Mouse (Mus musculus): Measurements from ENCODE around the gene Dmkn. TPM values are rescaled to one million over a fixed set of nuclear protein-coding genes. Genes with fewer than 3 reads are reported as not detected.
A peak's percentile ranks its signal among the peaks of the same experiment; 100 is the strongest.

The Dmkn gene
- total RNA-seq, 2 experiments from 2014 or later, result 2.6 to 3.6 TPM

DNA sequence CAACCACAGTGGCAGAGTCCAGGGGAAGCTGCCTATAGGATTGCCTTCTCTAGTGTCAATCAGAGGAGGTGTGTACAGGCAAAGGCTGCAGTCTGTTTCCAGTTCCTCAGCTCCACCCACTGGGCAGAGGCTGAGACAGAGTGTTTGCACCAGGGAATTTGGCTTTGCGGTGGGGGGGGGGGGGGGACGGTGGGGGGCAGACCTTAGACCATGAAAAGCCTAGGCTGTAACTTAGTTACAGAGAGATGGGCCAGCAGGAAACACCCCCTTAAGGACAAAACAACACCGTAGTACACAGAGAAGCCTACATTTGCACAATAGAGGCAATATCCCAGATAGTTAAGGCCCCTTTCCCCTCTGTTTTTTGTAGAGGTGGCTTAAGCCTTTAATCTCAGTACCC, 6.6 kb upstream of the Dmkn start:
- intact Hi-C loops (cut with DNase I), result no loop called here
- DNase-seq (ENCODE audit: low spot score in 2 of 2), result no peak

DNA sequence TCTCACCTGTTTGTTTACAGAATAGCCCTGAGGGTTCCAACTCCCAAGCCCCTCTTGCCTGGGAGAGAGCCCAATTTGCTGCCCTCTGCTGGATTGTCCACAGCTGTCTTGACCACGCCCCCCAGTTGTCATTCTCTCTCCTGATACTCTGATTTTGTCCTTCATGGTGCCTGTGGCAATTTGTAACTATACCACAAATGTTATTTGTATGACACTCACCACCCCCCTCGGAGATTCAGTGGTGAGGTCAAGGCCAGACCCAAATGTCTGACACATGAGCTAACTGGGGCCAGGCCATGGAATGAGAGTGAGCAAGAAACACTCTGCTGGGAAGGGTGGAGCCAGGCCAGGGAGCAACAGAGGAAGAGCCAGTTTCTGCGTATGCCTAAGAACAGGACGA, 4.7 kb upstream of the Dmkn start:
- no peak for DNase-seq (ENCODE audit: low spot score in 2 of 2)
- intact Hi-C loops (cut with DNase I), result no loop called here

DNA sequence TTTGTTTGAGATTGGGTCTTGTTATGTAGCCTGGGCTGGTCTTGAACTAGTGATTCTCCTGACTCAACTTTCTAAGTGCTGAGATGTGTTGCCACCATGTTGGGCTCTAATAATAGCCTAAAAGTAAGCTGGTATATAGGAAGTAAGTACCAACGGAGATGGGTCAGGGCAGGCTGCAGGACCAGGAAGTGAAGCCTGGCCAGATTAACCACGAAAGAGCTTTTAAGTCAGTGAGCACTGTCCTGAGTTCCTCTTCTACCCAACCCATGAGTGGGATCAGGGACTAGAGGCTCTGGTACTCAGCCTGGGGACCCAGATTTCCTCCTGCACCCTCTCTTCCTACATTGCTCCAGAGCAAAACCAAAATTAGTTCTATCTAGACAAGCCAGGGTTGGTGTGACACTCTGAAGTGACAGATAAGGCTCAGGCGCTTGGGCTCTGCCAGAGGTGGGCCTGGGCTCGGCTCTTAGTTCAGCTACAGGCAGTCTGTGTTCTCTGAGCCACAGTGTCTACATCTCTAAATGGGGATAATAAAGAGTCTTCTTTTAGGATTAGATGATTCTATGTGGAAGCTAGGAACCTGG, 1.7 kb upstream of the Dmkn start:
- DNase-seq (ENCODE audit: low spot score in 2 of 2), result no peak
- intact Hi-C loops (cut with DNase I), result no loop called here

DNA sequence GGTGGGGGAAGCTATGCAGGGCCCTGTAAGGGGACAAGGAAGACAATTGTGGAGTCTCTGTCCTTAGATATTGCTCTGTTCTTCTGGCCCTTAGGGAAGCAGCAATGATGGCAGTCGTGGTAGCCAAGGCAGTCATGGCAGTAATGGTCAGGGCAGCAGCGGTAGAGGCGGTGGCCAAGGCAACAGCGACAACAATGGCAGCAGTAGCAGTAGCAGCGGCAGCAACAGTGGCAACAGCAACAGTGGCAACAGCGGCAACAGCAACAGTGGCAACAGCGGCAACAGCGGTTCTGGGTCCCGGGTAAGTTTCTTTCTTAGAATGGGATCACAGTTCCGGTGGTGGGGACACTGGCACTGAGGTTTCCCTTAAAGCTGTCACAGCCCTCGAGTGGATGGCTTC, 1.6 kb downstream of the Dmkn start:
- intact Hi-C loops (cut with DNase I), result no loop called here
- no peak for DNase-seq (ENCODE audit: low spot score in 2 of 2)

DNA sequence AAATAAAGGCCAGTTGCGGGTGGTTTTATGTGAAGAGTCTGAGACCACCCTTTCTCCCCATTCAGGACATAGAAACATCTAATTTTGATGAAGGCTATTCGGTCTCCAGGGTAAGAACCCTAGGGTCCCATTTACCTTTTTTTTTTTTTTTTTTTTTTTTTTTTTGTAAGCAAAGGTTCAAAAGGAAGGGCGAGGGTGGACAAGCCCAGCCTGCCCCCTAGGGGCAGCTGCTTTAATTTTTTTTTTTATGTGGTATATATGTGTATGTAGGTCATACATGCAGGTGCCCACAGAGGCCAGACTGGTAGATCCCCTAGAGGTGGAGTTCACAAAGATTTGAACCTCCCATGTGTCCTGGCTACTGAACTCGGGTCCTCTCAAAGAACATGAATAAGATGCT, 2.9 kb downstream of the Dmkn start:
- intact Hi-C loops (cut with DNase I), result no loop called here
- no peak for DNase-seq (ENCODE audit: low spot score in 2 of 2)

DNA sequence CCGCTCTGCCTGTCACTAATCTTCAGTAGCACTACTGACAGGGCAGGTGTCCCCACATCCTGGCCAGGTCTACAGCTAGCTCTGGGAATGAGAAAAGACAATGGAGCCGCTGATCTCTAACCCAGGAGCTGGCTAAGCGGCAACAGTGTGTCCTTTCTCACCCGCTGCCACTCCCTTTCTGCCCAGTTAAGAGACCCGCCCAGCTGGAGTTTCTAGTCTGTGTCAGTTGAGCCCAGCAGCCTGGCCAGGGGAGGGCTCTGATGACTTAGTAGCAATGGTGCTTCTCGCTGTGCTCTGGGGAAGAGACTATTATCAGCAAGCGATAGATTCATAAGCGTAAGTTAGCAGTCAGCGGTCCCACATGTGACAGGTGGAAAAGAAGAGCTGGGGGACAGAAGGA, 5.7 kb downstream of the Dmkn start:
- DNase-seq (ENCODE audit: low spot score in 2 of 2), result no peak
- intact Hi-C loops (cut with DNase I), result no loop called here

DNA sequence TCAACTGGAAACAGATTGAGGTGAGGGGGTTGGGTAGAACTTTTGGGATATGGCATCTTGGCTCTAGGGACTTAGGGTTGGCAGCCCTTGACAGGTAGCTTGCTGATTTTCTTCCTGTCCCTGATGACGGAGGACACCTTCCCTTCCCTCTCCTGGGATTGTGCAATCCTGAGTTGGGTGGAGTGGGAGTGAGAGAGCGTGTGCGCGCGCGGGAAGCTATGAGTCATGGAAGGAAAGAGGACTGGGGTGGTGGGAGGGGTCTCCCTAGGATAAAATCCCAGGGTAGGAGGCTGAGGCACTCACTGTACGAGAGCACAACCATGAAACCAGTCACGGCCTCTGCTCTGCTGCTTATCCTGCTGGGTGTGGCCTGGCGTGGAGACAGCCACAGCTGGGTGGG, 12.5 kb downstream of the Dmkn start:
- intact Hi-C loops (cut with DNase I), result no loop called here

DNA sequence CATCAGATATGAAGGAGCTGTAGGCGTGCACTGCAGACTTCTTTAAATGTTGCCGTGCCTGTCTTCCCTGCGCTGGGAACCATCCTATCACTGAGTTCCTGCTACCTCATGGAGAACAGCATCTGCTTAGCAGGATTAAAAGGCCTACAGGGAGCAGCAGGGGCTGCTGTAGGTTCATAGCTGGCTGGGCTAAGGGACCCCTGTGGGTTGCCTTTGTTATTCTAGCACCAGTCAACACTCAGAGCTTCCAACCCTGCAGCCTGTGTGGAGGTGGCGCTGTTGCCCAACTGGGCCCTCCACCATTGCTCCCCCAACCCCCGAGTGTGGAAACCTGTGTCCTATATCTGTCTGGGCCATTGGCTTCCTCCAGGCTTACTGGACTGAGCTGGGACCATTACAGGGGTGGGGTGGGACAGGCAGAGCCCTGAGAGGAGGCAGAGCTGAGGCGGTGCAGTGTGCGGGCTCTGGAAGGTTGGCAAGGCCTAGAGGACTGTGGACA, 13.6 kb downstream of the Dmkn start:
- DNase-seq (ENCODE audit: low spot score in 2 of 2), result no peak
- intact Hi-C loops (cut with DNase I), result no loop called here

More for the DNA sequence above, 12.5 kb downstream of the Dmkn start:
- DNase-seq (ENCODE audit: low spot score in 2 of 2), result peak in 1 of 2 experiments; percentile 15

DNA sequence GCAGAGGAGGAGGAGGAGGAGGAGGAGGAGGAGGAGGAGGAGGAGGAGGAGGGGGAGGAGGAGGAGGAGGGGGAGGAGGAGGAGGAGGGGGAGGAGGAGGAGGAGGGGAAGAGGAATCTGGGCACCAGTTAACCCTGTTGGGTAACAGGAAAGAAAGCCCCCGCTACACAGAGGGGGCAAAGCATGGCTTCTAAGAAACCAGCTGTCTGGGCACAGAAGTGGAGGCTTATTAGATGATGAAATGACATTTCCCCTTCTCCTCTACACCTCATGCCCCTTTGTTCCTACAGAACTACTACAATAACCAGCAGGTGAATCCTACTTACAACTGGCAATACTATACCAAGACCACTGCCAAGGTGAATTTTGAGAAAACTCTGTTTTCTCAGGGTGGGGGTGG, 14.4 kb downstream of the Dmkn start:
- DNase-seq (ENCODE audit: low spot score in 2 of 2), result no peak
- intact Hi-C loops (cut with DNase I), result no loop called here

DNA sequence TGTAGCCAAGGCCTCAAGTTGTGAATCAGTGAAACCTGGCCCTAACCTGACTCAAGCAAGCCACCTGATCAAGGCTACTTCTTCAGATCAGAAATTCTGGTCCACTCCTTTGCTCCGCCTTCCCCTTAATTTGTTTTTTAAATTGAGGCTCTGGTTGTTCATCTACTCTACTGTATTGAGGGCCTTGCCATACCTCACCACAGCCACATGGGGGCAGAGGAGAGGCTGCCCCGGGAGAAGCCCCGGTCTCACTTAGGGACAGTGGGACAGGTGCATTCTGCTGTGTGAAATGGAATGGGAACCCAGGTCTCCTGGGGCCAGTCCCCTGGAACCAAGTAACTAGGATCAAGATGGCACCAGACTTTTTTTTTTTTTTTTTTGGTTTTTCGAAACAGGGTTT, 18.2 kb downstream of the Dmkn start:
- intact Hi-C loops (cut with DNase I), result no loop called here
- no peak for DNase-seq (ENCODE audit: low spot score in 2 of 2)

DNA sequence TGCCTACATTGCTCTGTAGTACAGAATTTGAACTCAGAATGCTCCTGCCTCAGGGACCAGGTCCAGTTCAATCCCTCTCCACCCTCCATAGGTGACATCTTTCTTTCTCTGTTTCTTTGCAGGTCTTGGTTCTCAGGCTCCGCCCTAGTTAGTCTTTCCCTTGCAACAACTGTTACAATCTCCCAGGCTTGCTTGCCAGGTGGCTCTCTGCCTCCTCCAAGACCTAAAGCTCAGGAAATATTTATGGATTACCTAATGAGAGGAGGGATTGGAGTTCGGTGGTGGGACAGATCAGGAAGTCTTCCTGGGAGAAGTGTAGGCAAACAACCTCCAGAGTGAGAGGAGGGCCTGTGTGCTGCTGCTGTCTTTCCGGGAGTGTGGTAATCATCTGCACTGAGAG, 19.1 kb downstream of the Dmkn start:
- no peak for DNase-seq (ENCODE audit: low spot score in 2 of 2)
- intact Hi-C loops (cut with DNase I), result no loop called here

DNA sequence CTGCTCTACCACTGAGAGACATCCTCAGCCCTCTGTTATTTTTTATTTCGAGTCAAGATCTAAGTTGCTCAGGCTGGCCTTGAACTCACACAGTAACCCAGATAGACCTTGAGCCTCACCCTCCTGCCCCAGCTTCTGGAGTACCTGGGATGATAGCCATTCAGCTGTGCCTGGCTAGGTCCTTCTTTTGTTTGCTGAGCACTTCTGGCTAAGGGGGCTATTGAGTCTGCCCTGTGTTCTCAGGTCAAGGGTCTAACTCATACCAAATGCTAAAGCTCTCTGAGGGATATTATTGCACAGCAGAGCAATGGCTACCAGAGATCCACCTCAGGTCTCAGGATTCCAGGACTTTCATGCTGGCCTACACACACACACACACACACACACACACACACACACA, 21.6 kb downstream of the Dmkn start:
- intact Hi-C loops (cut with DNase I), result no loop called here
- no peak for DNase-seq (ENCODE audit: low spot score in 2 of 2)

DNA sequence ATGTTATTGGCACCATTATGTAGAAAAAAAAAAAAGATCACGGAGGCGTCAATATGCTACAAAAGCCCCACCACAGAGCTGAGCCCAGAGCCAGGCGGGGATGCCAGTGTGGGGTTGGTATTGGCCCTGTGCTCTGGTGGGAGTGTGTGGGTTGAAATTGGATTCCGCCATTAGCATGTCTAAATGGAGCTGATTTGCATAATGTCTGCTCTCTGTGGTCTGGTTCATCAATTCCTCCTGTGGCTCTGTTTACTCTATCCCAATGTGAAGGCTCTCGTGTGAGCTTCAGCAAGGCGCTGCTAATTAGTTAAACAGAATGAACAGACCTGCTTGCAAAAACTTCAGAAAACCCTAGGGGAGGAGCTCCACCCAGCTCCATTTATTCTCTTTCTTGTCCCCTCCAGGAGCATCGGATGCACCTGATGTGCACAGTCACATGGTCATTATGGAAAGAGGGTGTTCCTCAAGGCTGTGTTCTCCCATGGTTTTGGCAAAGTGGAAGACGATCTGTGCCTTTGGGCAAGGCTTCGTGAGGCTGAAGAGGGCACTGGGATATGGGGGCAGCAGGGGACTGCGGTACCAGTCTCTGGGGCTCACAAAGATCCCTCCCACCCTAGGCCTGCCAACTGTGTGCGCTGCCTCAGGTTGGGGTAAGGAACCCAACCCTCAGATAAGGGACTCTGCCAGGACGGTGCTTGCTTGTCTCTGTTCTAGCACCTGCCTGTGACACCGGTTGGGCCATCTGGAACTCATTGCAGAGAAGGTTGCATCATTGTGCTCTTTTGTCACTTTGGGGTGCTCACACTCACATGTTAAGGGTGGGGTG, 22.4 kb downstream of the Dmkn start:
- intact Hi-C loops (cut with DNase I), result no loop called here
- DNase-seq (ENCODE audit: low spot score in 2 of 2), result no peak

DNA sequence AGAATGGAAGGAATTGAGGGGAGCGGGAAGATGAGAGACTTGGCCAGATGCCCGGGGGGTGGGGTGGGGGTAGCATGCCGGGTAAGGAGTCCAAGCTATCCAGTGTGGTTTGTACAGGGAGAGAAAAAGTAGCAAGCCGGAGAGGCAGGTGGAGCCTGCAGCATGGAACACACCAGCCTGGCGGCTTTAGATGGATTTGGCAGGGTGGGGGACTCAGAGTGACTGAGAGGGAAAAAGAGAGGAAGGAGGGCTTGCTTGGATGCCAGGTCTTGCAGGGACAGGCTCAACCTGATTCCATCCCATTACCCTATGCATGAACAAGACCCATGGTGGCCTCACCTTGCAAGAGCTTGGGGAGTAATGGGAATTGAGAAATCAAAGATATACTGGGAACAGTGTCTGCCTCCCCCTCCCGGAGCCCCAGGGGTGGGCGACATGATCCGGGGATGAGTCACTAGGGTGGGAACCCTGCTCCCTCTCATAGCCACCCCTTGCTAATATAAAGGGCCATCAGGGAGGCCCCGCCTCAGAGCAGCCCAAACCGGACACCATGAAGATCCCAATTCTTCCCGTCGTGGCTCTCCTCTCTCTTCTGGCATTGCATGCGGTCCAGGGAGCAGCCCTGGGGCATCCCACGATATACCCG, 23.9 kb downstream of the Dmkn start, which contains the start of gene Krtdap:
Gene Krtdap (plus strand): TSS at position 520 of the 646 bp plus-strand sequence.
- intact Hi-C loops (cut with DNase I), result no loop called here
- no peak for DNase-seq (ENCODE audit: low spot score in 2 of 2)

DNA sequence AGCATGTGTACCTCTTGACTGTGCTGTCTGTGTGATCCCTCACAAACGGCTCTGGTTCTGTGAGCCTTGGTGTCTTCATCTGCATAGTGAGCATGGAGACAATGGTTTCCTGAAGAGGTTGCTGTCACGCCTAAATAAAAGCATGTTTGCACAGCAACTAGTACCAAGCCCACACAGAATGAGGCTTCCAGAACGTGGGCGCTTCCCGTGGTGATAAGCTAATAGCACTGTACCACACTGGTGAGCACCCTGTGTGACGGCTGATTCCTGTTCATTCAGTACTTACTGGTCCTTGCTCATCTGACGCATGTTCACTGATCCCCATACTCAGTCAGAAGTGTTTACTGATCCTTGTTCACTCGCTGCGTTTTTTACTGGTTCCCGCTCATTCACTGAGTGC, 26.6 kb downstream of the Dmkn start:
- no peak for DNase-seq (ENCODE audit: low spot score in 2 of 2)
- intact Hi-C loops (cut with DNase I), result no loop called here

DNA sequence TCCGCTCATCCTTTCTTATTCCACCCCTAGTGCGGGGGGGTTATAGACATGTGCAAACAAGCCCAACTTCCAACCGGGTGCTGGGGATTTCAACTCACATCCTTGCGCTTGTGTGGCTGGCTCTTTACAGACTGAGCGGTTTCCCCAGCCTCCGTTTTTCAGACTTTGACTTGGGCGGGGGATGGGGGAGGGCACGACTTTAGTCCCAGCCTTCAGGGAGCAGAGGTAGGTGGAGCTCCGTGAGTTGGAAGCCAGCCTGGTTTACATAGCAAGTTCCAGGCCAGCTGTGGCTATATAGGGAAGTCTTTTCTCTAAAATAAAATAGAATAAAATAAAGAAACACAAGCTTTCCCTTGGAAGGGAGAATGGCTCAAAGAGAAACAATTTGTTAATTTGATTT, 28.4 kb downstream of the Dmkn start:
- intact Hi-C loops (cut with DNase I), result no loop called here
- DNase-seq (ENCODE audit: low spot score in 2 of 2), result no peak

DNA sequence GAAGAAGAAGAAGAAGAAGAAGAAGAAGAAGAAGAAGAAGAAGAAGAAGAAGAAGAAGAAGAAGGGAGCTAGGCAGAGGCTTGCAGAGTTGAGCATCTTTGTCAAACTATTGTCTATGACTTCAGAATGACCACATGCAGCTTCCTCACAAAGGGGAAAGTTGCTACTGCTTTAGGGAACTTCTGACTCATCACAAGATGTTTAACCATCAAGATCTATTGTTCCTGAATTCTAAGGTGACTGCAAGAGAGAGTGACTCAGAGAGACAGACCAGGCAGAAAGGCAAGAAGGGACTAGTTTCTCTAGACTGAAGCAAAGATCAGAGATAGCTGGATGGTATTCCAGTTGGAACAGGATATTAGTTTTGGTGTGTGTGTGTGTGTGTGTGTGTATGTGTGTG, 31.4 kb downstream of the Dmkn start:
- intact Hi-C loops (cut with DNase I), result no loop called here
- DNase-seq (ENCODE audit: low spot score in 2 of 2), result no peak

DNA sequence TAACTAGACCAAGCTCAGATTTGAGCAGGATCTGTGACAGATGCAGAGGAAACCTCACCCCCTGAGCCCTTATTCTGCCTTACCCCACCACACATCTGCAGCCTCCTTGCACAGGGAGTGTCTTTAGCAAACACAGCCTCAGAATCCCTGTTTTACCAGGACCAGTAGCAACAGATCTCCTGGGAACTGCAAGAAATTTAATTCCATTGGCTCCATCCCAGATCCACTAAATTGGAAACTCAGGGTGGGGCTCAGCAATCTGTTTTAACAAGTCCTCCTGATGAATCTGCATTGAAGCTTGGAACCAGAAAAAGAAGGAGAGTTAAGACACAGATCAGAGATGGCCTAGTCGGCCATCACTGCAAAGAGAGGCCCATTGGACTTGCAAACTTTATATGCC, 33.2 kb downstream of the Dmkn start:
- intact Hi-C loops (cut with DNase I), result no loop called here
- DNase-seq (ENCODE audit: low spot score in 2 of 2), result no peak

DNA sequence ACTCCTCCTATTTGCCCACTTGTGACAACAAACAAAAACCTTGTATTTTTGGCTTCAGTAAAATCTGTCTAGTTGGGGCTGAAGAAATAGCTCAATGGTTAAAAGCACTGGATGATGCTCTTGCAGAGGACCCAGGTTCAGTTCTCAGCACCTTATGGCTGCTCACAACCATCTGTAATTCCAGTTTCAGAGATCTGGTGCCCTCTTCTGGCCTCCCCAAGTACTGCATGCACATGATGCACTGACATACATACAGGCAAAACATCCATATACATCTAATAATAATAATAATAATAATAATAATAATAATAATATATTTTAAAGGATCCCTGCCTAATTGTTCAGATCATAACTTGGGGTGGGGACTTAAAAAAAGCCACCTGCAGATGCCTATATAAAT, 37.1 kb downstream of the Dmkn start:
- intact Hi-C loops (cut with DNase I), result no loop called here
- DNase-seq (ENCODE audit: low spot score in 2 of 2), result no peak

DNA sequence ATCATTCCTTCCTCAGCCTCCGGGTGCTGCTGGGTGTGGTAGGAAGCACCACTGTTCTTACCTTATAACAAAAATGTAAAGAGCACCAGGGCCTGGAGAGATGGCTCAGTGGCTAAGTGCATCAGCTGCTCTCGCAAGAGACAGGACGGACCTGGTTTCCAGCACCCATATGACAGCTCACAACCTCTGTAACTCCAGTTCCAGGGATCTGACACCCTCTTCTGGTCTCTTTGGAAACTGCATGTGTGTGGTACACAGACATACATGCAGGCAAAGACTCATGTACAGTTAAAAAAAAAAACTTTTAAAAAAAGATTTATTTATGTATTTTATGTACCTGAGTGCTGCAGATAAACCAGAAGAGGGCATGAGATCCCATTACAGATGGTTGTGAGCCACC, 39.7 kb downstream of the Dmkn start:
- intact Hi-C loops (cut with DNase I), result no loop called here
- DNase-seq (ENCODE audit: low spot score in 2 of 2), result no peak

Measured in left cerebral cortex, postnatal 36 days (tissue).